Mouse (Mus musculus) limb, embryonic 14.5 days (tissue): Measurements from ENCODE around the gene Snx8. TPM values are rescaled to one million over a fixed set of nuclear protein-coding genes. Genes with fewer than 3 reads are reported as not detected.

Experiments
- ATAC-seq: fragments of 200-750 bp; cut with Nextera tagmentation; 2 replicates; pipeline ENCODE4 v1.8.0; 2017; ENCODE audit warnings: low read depth, moderate number of reproducible peaks, moderate TSS enrichment; ENCODE audit not compliant: low FRiP score
- DNase-seq: peaks from one replicate; pipeline ENCODE4 v3.0.0-alpha.2; 2015; ENCODE audit warnings: low spot score
- H3K27ac ChIP-seq: fragments of 300-500 bp; sonication (generic); replicated peaks from 2 replicates; pipeline ENCODE4 v1.5.1; 2014; ENCODE audit warnings: low read depth, mild to moderate bottlenecking, low read length, moderate library complexity, mixed read lengths
- H3K27me3 ChIP-seq: fragments of 300-500 bp; sonication (generic); 2 replicates; pipeline ENCODE4 v1.6.1; 2014; ENCODE audit warnings: low read length, mixed read lengths; ENCODE audit not compliant: control insufficient read depth, insufficient read depth
- H3K36me3 ChIP-seq: fragments of 300-500 bp; sonication (generic); 2 replicates; pipeline ENCODE4 v1.6.1; 2014; ENCODE audit warnings: mild to moderate bottlenecking, low read length, moderate library complexity, mixed read lengths; ENCODE audit not compliant: control insufficient read depth, insufficient read depth
- H3K4me1 ChIP-seq: fragments of 300-500 bp; sonication (generic); 2 replicates; pipeline ENCODE4 v1.6.1; 2014; ENCODE audit warnings: antibody characterized with exemption, low read length, mixed read lengths; ENCODE audit not compliant: control insufficient read depth, insufficient read depth
- H3K4me2 ChIP-seq: fragments of 300-500 bp; sonication (generic); replicated peaks from 2 replicates; pipeline ENCODE4 v1.6.1; 2014; ENCODE audit warnings: low read depth, mild to moderate bottlenecking, low read length, moderate library complexity; ENCODE audit not compliant: severe bottlenecking
- H3K4me3 ChIP-seq: fragments of 300-500 bp; sonication (generic); replicated peaks from 2 replicates; pipeline ENCODE4 v1.5.1; 2014; ENCODE audit warnings: low read length
- H3K9ac ChIP-seq: fragments of 300-500 bp; sonication (generic); 2 replicates; pipeline ENCODE4 v1.6.1; 2014; ENCODE audit warnings: mild to moderate bottlenecking, low read depth, low read length, moderate library complexity; ENCODE audit not compliant: severe bottlenecking
- H3K9me3 ChIP-seq: fragments of 300-500 bp; sonication (generic); 2 replicates; pipeline ENCODE4 v1.6.1; 2016; ENCODE audit warnings: low read length; ENCODE audit not compliant: control insufficient read depth
- POLR2A ChIP-seq: fragments of 200-500 bp; IDR thresholded peaks from 2 replicates; pipeline ENCODE4 v1.8.0; 2012; ENCODE audit warnings: inconsistent platforms, mild to moderate bottlenecking, moderate library complexity, borderline replicate concordance; ENCODE audit not compliant: insufficient read depth, insufficient read length; ENCODE audit errors: extremely low read depth
- WGBS: fragments of 180-500 bp; shearing (Covaris S2); extraction: QIAGEN DNeasy Blood & Tissue Kit; methylation state at CpG from one replicate; pipeline ENCODE4 v1.1.7; 2014; 5-methylcytosine and 5-hydroxymethylcytosine counted together
- polyA plus RNA-seq, 2 experiments: library from polyadenylated mRNA; depleted of rRNA in 1 of 2; stranded (reverse) in 1 of 2; unstranded in 1 of 2; fragments of >200 nt; fragmentation: Nextera tagmentation in 1 of 2; extraction: Ambion mirVana in 1 of 2; gene quantifications; 2 replicates each; pipeline versions ENCODE4 v1.2.1 to v1.2.3; 2012 to 2014

The Snx8 gene
- polyA plus RNA-seq, 2 experiments, result 9.7 to 23.0 TPM

DNA sequence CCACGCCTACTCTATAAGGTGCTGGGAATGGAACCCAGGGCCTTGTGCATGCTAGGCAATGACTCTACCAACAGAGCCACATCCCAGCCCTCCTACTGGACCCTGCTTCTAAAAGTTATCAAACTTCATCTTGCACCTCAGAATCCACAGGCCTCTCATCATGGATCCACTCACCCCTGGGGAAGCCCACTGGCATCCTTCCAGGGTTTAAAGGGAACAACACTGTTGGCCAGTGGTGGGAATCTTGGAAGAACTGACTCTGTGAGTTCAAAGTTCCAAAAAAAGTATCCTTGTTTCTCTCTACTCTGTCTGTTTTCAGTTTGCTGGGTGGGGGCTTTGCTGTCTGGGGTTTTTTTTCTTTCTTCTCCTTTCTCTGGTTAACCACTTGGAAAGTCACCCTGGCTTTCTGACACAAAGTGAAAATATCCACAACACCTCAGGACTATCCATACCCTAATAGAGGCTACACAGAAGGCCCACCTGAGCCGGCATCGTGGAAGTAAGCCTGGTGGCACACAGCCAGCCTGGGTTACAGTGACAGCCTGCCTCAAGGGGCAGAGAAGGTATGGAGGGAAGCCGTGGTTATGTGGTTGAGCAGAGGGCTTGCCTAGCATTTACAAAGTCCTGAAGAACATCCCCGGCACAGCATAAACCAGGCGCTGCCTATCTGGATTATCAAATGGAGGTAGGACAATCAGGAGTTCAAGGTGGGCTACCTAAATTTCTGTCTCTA lies 10.8 kb downstream of the Snx8 start:
- Histone ChIP-seq H3K36me3 (no peaks in the 10 kb centered on the region), H3K4me2 (no peak overlapping the region), H3K9ac (no peak overlapping the region), H3K27ac (no peak overlapping the region), H3K4me3 (no peak overlapping the region), H3K9me3 (no peaks in the 10 kb centered on the region), H3K27me3 (no peaks in the 10 kb centered on the region), H3K4me1 (no peaks in the 10 kb centered on the region; the same call in 1 of the 2 replicates)
- TF ChIP-seq POLR2A, result no peak
- DNase-seq, result no peak
- WGBS, result 87% methylated on average over 6 of the region's 6 CpGs
- ATAC-seq, result no peak

- Histone ChIP-seq H3K9me3 (no peaks in the 10 kb centered on the region), H3K9ac (no peak overlapping the region), H3K27ac (no peak overlapping the region), H3K36me3 (no peaks in the 10 kb centered on the region), H3K27me3 (no peaks in the 10 kb centered on the region), H3K4me1 (peaks cover 5% of the 10 kb centered on the region; the same call in 1 of the 2 replicates), H3K4me2 (no peak overlapping the region), H3K4me3 (no peak overlapping the region)
- ATAC-seq (no peak), DNase-seq (no peak)
- WGBS, result 84% methylated on average over 4 of the region's 4 CpGs
- TF ChIP-seq POLR2A, result no peak
These were observed 13.7 kb downstream of the Snx8 start for GRCm38 (mm10) chr5:140375249-140375829.

DNA sequence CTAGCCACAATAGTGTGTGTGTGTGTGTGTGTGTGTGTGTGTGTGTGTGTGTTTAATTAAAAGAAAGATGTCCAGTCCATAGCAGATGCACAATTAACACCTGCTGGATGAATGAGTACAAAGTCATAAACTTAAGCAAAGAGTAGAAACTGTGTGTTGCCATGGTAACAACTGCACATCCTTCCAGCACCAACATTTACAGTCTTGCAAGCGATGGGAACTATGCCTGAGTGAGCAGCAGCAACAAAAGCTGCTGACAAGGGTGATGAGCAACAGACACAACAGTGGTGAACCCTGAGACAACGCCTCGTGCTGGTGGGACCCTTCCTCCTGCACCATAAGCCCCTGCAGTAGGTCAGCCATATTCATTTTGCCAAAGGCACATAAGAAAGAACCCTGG lies 14.8 kb downstream of the Snx8 start:
- no peak overlapping the region for H3K4me2 ChIP-seq
- H3K27me3 ChIP-seq, result no peaks in the 10 kb centered on the region
- no peak for DNase-seq
- 41% methylated on average over 3 of the region's 3 CpGs for WGBS
- no peak overlapping the region for H3K27ac ChIP-seq
- no peak; the same call in 1 of the 2 replicates for ATAC-seq
- TF ChIP-seq POLR2A, result no peak
- no peak overlapping the region for H3K4me3 ChIP-seq
- H3K36me3 ChIP-seq, result no peaks in the 10 kb centered on the region
- no peak overlapping the region for H3K9ac ChIP-seq
- H3K9me3 ChIP-seq, result no peaks in the 10 kb centered on the region
- H3K4me1 ChIP-seq, result peaks cover 5% of the 10 kb centered on the region; the same call in 1 of the 2 replicates

DNA sequence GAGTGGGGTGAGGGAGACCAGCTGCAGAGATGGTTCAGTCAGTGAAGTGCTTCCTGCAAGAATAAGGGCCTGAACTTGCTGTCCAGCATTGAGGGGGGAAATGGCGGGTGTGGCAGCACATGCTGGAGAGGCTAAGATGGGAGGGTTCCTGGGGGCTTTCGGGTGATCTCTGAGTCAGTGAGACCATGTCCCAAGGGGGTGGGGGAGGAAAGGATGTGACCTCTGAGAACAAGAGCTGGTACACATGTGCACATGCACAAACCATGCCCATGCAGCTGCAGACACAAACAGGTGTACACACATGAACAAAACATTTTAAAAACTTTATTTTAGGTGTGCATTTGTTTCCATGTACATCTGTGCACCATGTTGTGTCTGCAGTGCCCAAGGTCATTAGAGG lies 15.4 kb downstream of the Snx8 start:
- H3K4me2 ChIP-seq, result no peak overlapping the region
- peaks cover 5% of the 10 kb centered on the region; the same call in 1 of the 2 replicates for H3K4me1 ChIP-seq
- no peak for TF ChIP-seq POLR2A
- H3K9me3 ChIP-seq, result no peaks in the 10 kb centered on the region
- H3K4me3 ChIP-seq, result no peak overlapping the region
- H3K27ac ChIP-seq, result no peak overlapping the region
- 81% methylated on average over 2 of the region's 2 CpGs for WGBS
- no peaks in the 10 kb centered on the region for H3K36me3 ChIP-seq
- ATAC-seq (no peak), DNase-seq (no peak)
- no peak overlapping the region for H3K9ac ChIP-seq
- no peaks in the 10 kb centered on the region for H3K27me3 ChIP-seq

- no peak overlapping the region for H3K4me3 ChIP-seq
- H3K27me3 ChIP-seq, result no peaks in the 10 kb centered on the region
- no peak overlapping the region for H3K4me2 ChIP-seq
- H3K4me1 ChIP-seq, result peaks cover 5% of the 10 kb centered on the region; the same call in 1 of the 2 replicates
- no peaks in the 10 kb centered on the region for H3K9me3 ChIP-seq
- H3K27ac ChIP-seq, result no peak overlapping the region
- ATAC-seq (no peak), DNase-seq (no peak)
- TF ChIP-seq POLR2A, result no peak
- H3K36me3 ChIP-seq, result no peaks in the 10 kb centered on the region
- whole genome bisulfite sequencing, result 90% methylated on average over 3 of the region's 3 CpGs
- no peak overlapping the region for H3K9ac ChIP-seq
These were observed 17.4 kb downstream of the Snx8 start for GRCm38 (mm10) chr5:140371671-140372070.
